Mouse (Mus musculus): ENCODE results near the gene Gm10375. TPM values are rescaled to one million over a fixed set of nuclear protein-coding genes. Genes with fewer than 3 reads are reported as not detected.
"Not testable (repeated sequence)": the region's sequence is repeated elsewhere in the genome, so short reads cannot be mapped to it uniquely, and the experiment has no call there.

Gm10375 gene
- polyA plus RNA-seq (2015; fragmentation: Nextera tagmentation; extraction: Ambion mirVana), result not detected in 2 replicates

GRCm38 (mm10) chr14:43607913-43608312 is at the start of gene Gm10375:
Gene Gm10375, minus strand, starts transcription at chr14:43608013.
- DNase-seq; H3K27ac ChIP-seq; H3K4me2 ChIP-seq; H3K9ac ChIP-seq; H3K4me3 ChIP-seq (replicated peaks); H3K9me3 ChIP-seq (replicated peaks); H3K36me3 ChIP-seq; ATAC-seq (ENCODE audit: low read depth); H3K4me1 ChIP-seq (replicated peaks); H3K27me3 ChIP-seq: not testable (repeated sequence)

DNA sequence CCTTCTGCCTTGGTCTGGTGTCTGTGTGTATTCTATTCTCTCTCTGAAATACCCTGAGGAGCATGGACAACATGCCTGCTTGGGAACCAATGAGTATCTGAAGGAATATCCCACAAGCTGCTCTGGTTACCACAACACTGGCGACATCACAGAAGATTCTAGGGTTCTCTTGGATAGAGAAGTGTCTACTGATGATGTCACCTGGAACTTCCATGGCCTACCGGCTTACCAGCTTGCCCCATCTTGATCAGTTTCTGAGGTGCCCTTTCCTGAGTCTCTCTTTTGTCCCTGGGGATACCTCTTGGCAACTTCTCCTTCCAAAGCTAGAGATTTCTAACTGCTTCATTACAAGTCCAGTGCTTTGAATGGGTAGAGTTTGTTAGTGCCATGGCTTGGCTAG is 28.8 kb downstream of the Gm10375 start, which contains the start of gene Gm17654:
Gm17654 (minus strand) TSS at position 101 of the 400 bp plus-strand sequence.
- DNase-seq; ATAC-seq (ENCODE audit: low read depth); H3K36me3 ChIP-seq; H3K27me3 ChIP-seq; H3K27ac ChIP-seq; H3K4me2 ChIP-seq; H3K9me3 ChIP-seq (replicated peaks); H3K4me3 ChIP-seq (replicated peaks); H3K9ac ChIP-seq; H3K4me1 ChIP-seq (replicated peaks): not testable (repeated sequence)
- WGBS (ENCODE audit: insufficient replicate concordance), result 39% methylated on average over 1 of the region's 2 CpGs

GRCm38 (mm10) chr14:43577969-43578368 is 29.8 kb downstream of the Gm10375 start:
- H3K9me3 ChIP-seq (replicated peaks); H3K36me3 ChIP-seq; DNase-seq; H3K9ac ChIP-seq; H3K4me1 ChIP-seq (replicated peaks); ATAC-seq (ENCODE audit: low read depth); H3K27me3 ChIP-seq; H3K27ac ChIP-seq; H3K4me2 ChIP-seq; H3K4me3 ChIP-seq (replicated peaks): not testable (repeated sequence)
- 56% methylated on average over 3 of the region's 4 CpGs for WGBS (ENCODE audit: insufficient replicate concordance)

Other genes starting within 250 kb of the Gm10375 start
- not detected in 2 replicates for gene Gm8138, start 191.7 kb downstream of the Gm10375 start, polyA plus RNA-seq (2015; fragmentation: Nextera tagmentation; extraction: Ambion mirVana)
- gene Gm5799, start 64.4 kb downstream of the Gm10375 start, polyA plus RNA-seq (2015; fragmentation: Nextera tagmentation; extraction: Ambion mirVana), result not detected in 2 replicates
- gene Gm17654, start 28.9 kb downstream of the Gm10375 start, polyA plus RNA-seq (2015; fragmentation: Nextera tagmentation; extraction: Ambion mirVana), result not detected in 2 replicates
- not detected in 2 replicates for gene Gm8165, start 69.2 kb upstream of the Gm10375 start, polyA plus RNA-seq (2015; fragmentation: Nextera tagmentation; extraction: Ambion mirVana)
- 0.47 and 1.1 TPM in 2 replicates for gene Gm7324, start 89.8 kb upstream of the Gm10375 start, polyA plus RNA-seq (2015; fragmentation: Nextera tagmentation; extraction: Ambion mirVana)
- gene Gm16506, start 119.5 kb upstream of the Gm10375 start, polyA plus RNA-seq (2015; fragmentation: Nextera tagmentation; extraction: Ambion mirVana), result not detected in 2 replicates
- not detected in 2 replicates for gene Gm6526, start 139.9 kb upstream of the Gm10375 start, polyA plus RNA-seq (2015; fragmentation: Nextera tagmentation; extraction: Ambion mirVana)
- not detected in 2 replicates for gene Gm8180, start 176.7 kb upstream of the Gm10375 start, polyA plus RNA-seq (2015; fragmentation: Nextera tagmentation; extraction: Ambion mirVana)

Data from liver, embryonic 13.5 days (tissue).